9 mouse cellular contexts compared by ENCODE assay signal in the genomic region with DNA sequence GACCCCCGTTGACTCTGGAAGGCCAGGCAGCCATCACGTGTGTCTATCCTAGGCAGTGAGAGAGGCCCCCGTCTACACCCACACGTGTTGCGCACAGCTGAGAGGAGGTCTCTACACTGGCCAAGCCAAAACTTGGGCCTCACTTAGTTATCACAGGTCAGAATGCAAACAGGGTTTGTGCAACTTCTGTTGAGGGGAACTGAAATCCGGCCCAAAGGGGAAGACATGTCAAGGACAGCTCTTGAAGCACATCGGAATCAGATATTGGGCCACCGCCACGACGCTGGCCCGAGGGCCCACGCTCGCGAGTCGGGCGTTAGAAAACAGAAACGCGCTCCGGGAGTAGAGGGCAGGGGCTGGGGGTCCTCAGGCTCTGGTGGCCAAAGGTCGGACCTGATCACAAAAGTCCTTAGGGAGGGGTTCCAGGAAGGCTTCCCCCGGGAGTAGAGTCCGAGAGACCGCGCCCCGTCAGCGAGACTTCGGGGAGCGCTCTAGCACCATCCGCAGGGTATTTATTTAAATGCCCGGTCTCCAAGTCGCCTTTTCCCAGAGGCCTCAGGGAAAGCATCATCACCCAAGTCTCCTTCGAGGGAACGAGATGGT. TPM values are rescaled to one million over a fixed set of nuclear protein-coding genes. Genes with fewer than 3 reads are reported as not detected.
DNase-seq lines count a peak whose midpoint lies in the region; ATAC-seq and TF ChIP-seq lines count a peak whose summit lies in the region.
"Had no signal": no experiment of that assay in that cellular context is flagged by ENCODE, and none has a peak within 500 bp of the region (broad histone marks: within the 10 kb centered on the region; RNA-seq: fewer than 3 reads in every experiment).

No protein-coding gene starts in this region.

- peak; percentile 1; the same call in 1 of the 2 replicates for ATAC-seq in forebrain, embryonic 16.5 days
- no peak for ATAC-seq in hindbrain, postnatal 0 days
- ATAC-seq in liver, postnatal 0 days, result peak; percentile 1; the same call in 1 of the 2 replicates

- H3K4me1 ChIP-seq in bone marrow, adult 2 months (ENCODE audit: control insufficient read depth, insufficient read depth, low read length), result no peaks in the 10 kb centered on the region; the same call in 1 of the 2 replicates
- peaks cover 43% of the 10 kb centered on the region for H3K4me1 ChIP-seq in forebrain, embryonic 16.5 days (replicated peaks; ENCODE audit: control insufficient read depth, insufficient read depth, low read length)
- peaks cover 15% of the 10 kb centered on the region for H3K4me1 ChIP-seq in hindbrain, postnatal 0 days (ENCODE audit: insufficient read depth, low read length)
- peaks cover 43% of the 10 kb centered on the region for H3K4me1 ChIP-seq in liver, postnatal 0 days (ENCODE audit: insufficient read depth)

- H3K9ac ChIP-seq in forebrain, embryonic 16.5 days (replicated peaks; ENCODE audit: low read depth, low read length), result peak overlapping the region; percentile 86
- H3K9ac ChIP-seq in hindbrain, postnatal 0 days (replicated peaks; ENCODE audit: low read length), result peak overlapping the region; percentile 89
- H3K9ac ChIP-seq in liver, postnatal 0 days (replicated peaks), result peak overlapping the region; percentile 94

- no peak for TF ChIP-seq CTCF in bone marrow, adult 2 months (IDR thresholded peaks at IDR 0.05; ENCODE audit: control insufficient read depth, insufficient read depth, low read length)
- TF ChIP-seq CTCF in hindbrain, postnatal 0 days (IDR thresholded peaks at IDR 0.05; ENCODE audit: low read depth), result peak; percentile 32; the same call in 1 of the 2 replicates
- TF ChIP-seq CTCF in liver, postnatal 0 days (IDR thresholded peaks at IDR 0.05; ENCODE audit: low read depth), result no peak

- H3K9me3 ChIP-seq in forebrain, embryonic 16.5 days (ENCODE audit: control insufficient read depth, low read length), result no peaks in the 10 kb centered on the region
- no peaks in the 10 kb centered on the region for H3K9me3 ChIP-seq in hindbrain, postnatal 0 days (ENCODE audit: low read length)
- no peaks in the 10 kb centered on the region for H3K9me3 ChIP-seq in liver, postnatal 0 days (ENCODE audit: low read length)

- peak overlapping the region; percentile 81 for H3K27ac ChIP-seq in bone marrow, adult 2 months (ENCODE audit: control insufficient read depth, insufficient read depth, low read depth, low read length, poor library complexity)
- peak overlapping the region; percentile 56 for H3K27ac ChIP-seq in forebrain, embryonic 16.5 days (ENCODE audit: low read length)
- H3K27ac ChIP-seq in hindbrain, postnatal 0 days, result peak overlapping the region; percentile 95
- peak overlapping the region; percentile 96 for H3K27ac ChIP-seq in liver, postnatal 0 days (ENCODE audit: low read depth)

- H3K4me3 ChIP-seq in bone marrow, adult 2 months (replicated peaks; ENCODE audit: control insufficient read depth, low read depth, low read length), result peak overlapping the region; percentile 83
- H3K4me3 ChIP-seq in forebrain, embryonic 16.5 days (replicated peaks; ENCODE audit: low read length), result peak overlapping the region; percentile 75
- H3K4me3 ChIP-seq in hindbrain, postnatal 0 days (ENCODE audit: low read length), result peak overlapping the region; percentile 90
- H3K4me3 ChIP-seq in liver, postnatal 0 days (ENCODE audit: low read depth, low read length), result peak overlapping the region; percentile 82

- TF ChIP-seq POLR2A in bone marrow, adult 2 months (IDR thresholded peaks at IDR 0.05; ENCODE audit: borderline replicate concordance, control insufficient read depth, low read depth, low read length), result no peak

- peak; percentile 19 for DNase-seq in thymus, postnatal 0 days (ENCODE audit: low spot score)
- no peak for DNase-seq in thymus, postnatal 14 days
- peak; percentile 54 for DNase-seq in hindbrain, postnatal 0 days (ENCODE audit: low spot score)
- peak; percentile 58 for DNase-seq in liver, postnatal 0 days
- peak; percentile 35 for DNase-seq in naive thymus-derived CD4-positive, alpha-beta T cell, adult 2 months (ENCODE audit: low read depth)
- peak; percentile 9 to 16 for DNase-seq in urinary bladder, postnatal 36 days (ENCODE audit: low spot score in 2 of 2)

- no peaks in the 10 kb centered on the region for H3K27me3 ChIP-seq in forebrain, embryonic 16.5 days (replicated peaks; ENCODE audit: control insufficient read depth, insufficient read depth, low read length)
- H3K27me3 ChIP-seq in hindbrain, postnatal 0 days (ENCODE audit: insufficient read depth, low read length), result no peaks in the 10 kb centered on the region
- no peaks in the 10 kb centered on the region for H3K27me3 ChIP-seq in liver, postnatal 0 days (ENCODE audit: insufficient read depth, low read length)

- TF ChIP-seq EP300 in liver, postnatal 0 days (IDR thresholded peaks at IDR 0.05; ENCODE audit: low read depth), result no peak

- peaks cover 24% of the 10 kb centered on the region for H3K36me3 ChIP-seq in forebrain, embryonic 16.5 days (ENCODE audit: control insufficient read depth, insufficient read depth)
- H3K36me3 ChIP-seq in hindbrain, postnatal 0 days (ENCODE audit: insufficient read depth, low read length), result peaks cover 33% of the 10 kb centered on the region; the same call in 1 of the 2 replicates
- H3K36me3 ChIP-seq in liver, postnatal 0 days (replicated peaks; ENCODE audit: insufficient read depth, low read length), result peaks cover 37% of the 10 kb centered on the region

- peak overlapping the region; percentile 82 for H3K4me2 ChIP-seq in forebrain, embryonic 16.5 days (ENCODE audit: low read length)
- peak overlapping the region; percentile 96 for H3K4me2 ChIP-seq in hindbrain, postnatal 0 days (ENCODE audit: low read depth, low read length)
- peak overlapping the region; percentile 92 for H3K4me2 ChIP-seq in liver, postnatal 0 days (ENCODE audit: low read depth, low read length)

- under 1% methylated on average over 33 of the region's 33 CpGs for WGBS in bone marrow, adult 2 months
- under 1% methylated on average over 33 of the region's 33 CpGs for WGBS in forebrain, embryonic 16.5 days
- under 1% methylated on average over 33 of the region's 33 CpGs for WGBS in hindbrain, postnatal 0 days
- under 1% methylated on average over 33 of the region's 33 CpGs for WGBS in liver, postnatal 0 days (ENCODE audit: insufficient replicate concordance)

RNA-seq across cellular contexts. Expression of a gene that starts 0.6 kb away (rescaled TPM):
- 239 and 324 TPM in 2 replicates for polyA plus RNA-seq in thymus, postnatal 0 days (2015; fragmentation: Nextera tagmentation; extraction: Ambion mirVana)
- polyA plus RNA-seq in bone marrow, adult 2 months (2011; ENCODE audit: insufficient read depth, insufficient read length, low replicate concordance, missing spikeins), result 123 and 231 TPM in 2 replicates
- 279 and 302 TPM in 2 replicates for polyA plus RNA-seq in forebrain, embryonic 16.5 days (2015; fragmentation: Nextera tagmentation; extraction: Ambion mirVana)
- 92.5 and 110 TPM in 2 replicates for total RNA-seq in hindbrain, postnatal 0 days (2014; rRNA removed)
- 228 and 235 TPM in 2 replicates for polyA plus RNA-seq in hindbrain, postnatal 0 days (2015; fragmentation: Nextera tagmentation; extraction: Ambion mirVana)
- 228 and 252 TPM in 2 replicates for polyA plus RNA-seq in liver, postnatal 0 days (2015; fragmentation: Nextera tagmentation; extraction: Ambion mirVana)

RNA-seq across cellular contexts. Expression of a gene that starts 0.9 kb away (rescaled TPM):
- polyA plus RNA-seq in thymus, postnatal 0 days (2015; fragmentation: Nextera tagmentation; extraction: Ambion mirVana), result 1.7 and 2.1 TPM in 2 replicates
- polyA plus RNA-seq in bone marrow, adult 2 months (2011; ENCODE audit: insufficient read depth, insufficient read length, low replicate concordance, missing spikeins), result 1.5 and 4.4 TPM in 2 replicates
- 1.1 and 1.6 TPM in 2 replicates for polyA plus RNA-seq in forebrain, embryonic 16.5 days (2015; fragmentation: Nextera tagmentation; extraction: Ambion mirVana)
- total RNA-seq in hindbrain, postnatal 0 days (2014; rRNA removed), result 2.0 and 2.2 TPM in 2 replicates
- polyA plus RNA-seq in hindbrain, postnatal 0 days (2015; fragmentation: Nextera tagmentation; extraction: Ambion mirVana), result 1.4 and 1.5 TPM in 2 replicates
- polyA plus RNA-seq in liver, postnatal 0 days (2015; fragmentation: Nextera tagmentation; extraction: Ambion mirVana), result 0.30 and 0.35 TPM in 2 replicates

RNA-seq across cellular contexts. Expression of a gene that starts 59.1 kb away (rescaled TPM):
- polyA plus RNA-seq in thymus, postnatal 0 days (2015; fragmentation: Nextera tagmentation; extraction: Ambion mirVana), result 0.28 TPM in 1 of 2 replicates, not detected in the other
- not detected in 2 replicates for polyA plus RNA-seq in bone marrow, adult 2 months (2011; ENCODE audit: insufficient read depth, insufficient read length, low replicate concordance, missing spikeins)
- not detected in 2 replicates for polyA plus RNA-seq in forebrain, embryonic 16.5 days (2015; fragmentation: Nextera tagmentation; extraction: Ambion mirVana)
- total RNA-seq in hindbrain, postnatal 0 days (2014; rRNA removed), result 4.2 TPM in 1 of 2 replicates, not detected in the other
- polyA plus RNA-seq in hindbrain, postnatal 0 days (2015; fragmentation: Nextera tagmentation; extraction: Ambion mirVana), result not detected in 2 replicates
- not detected in 2 replicates for polyA plus RNA-seq in liver, postnatal 0 days (2015; fragmentation: Nextera tagmentation; extraction: Ambion mirVana)
- polyA plus RNA-seq: gonadal fat pad, adult 2 months had no signal
